Mouse (Mus musculus): ENCODE results near the gene Adcy1. TPM values are rescaled to one million over a fixed set of nuclear protein-coding genes. Genes with fewer than 3 reads are reported as not detected.

Gene Adcy1
- polyA plus RNA-seq, 1 experiment from 2014 or later, result 1.2 TPM

- Histone ChIP-seq H3K36me3 (ENCODE audit: control insufficient read depth, insufficient read depth, low read length) (no peaks in the 10 kb centered on the region), H3K4me2 (ENCODE audit: low read length) (peak overlapping the region; percentile 81), H3K4me3 (ENCODE audit: control insufficient read depth in 1 of 2, insufficient read depth in 1 of 2, low read depth in 1 of 2, low read length in 2 of 2) (peak overlapping the region in 1 of 2 experiments; percentile 51; a peak in 2 of 4 replicates), H3K9me3 (ENCODE audit: control insufficient read depth, low read length) (no peaks in the 10 kb centered on the region), H3K9ac (ENCODE audit: low read length) (peak overlapping the region; percentile 56; the same call in 1 of the 2 replicates), H3K27ac (replicated peaks in 1 of 2; ENCODE audit: control insufficient read depth in 1 of 2, insufficient read depth in 1 of 2, low read depth in 2 of 2, low read length in 2 of 2) (no peak overlapping the region), H3K27me3 (ENCODE audit: control insufficient read depth, insufficient read depth, low read length) (peaks cover 92% of the 10 kb centered on the region), H3K4me1 (ENCODE audit: control insufficient read depth in 2 of 2, insufficient read depth in 2 of 2, low read length in 2 of 2) (peaks cover 7 to 16% of the 10 kb centered on the region in 2 experiments; a peak in 3 of 4 replicates)
- 8% methylated on average over 10 of the region's 10 CpGs for WGBS
- ATAC-seq (ENCODE audit: insufficient number of reproducible peaks, insufficient read depth, low FRiP score, low read depth), result no peak
Measured at GRCm38 (mm10) chr11:7062566-7062965, 723 bp upstream of the Adcy1 start.

- Histone ChIP-seq H3K36me3 (ENCODE audit: control insufficient read depth, insufficient read depth, low read length) (no peaks in the 10 kb centered on the region), H3K9ac (ENCODE audit: low read length) (peak overlapping the region; percentile 66), H3K9me3 (ENCODE audit: control insufficient read depth, low read length) (no peaks in the 10 kb centered on the region), H3K27ac (replicated peaks in 1 of 2; ENCODE audit: control insufficient read depth in 1 of 2, insufficient read depth in 1 of 2, low read depth in 2 of 2, low read length in 2 of 2) (no peak overlapping the region), H3K4me2 (ENCODE audit: low read length) (peak overlapping the region; percentile 81), H3K27me3 (ENCODE audit: control insufficient read depth, insufficient read depth, low read length) (peaks cover 88% of the 10 kb centered on the region), H3K4me1 (ENCODE audit: control insufficient read depth in 2 of 2, insufficient read depth in 2 of 2, low read length in 2 of 2) (peaks cover 7 to 16% of the 10 kb centered on the region in 2 experiments; a peak in 3 of 4 replicates), H3K4me3 (ENCODE audit: control insufficient read depth in 1 of 2, insufficient read depth in 1 of 2, low read depth in 1 of 2, low read length in 2 of 2) (peak overlapping the region; percentile 48 to 58)
- whole genome bisulfite sequencing, result 1% methylated on average over 48 of the region's 53 CpGs
- peak; percentile 17; the same call in 1 of the 2 replicates for ATAC-seq (ENCODE audit: insufficient number of reproducible peaks, insufficient read depth, low FRiP score, low read depth)
Measured at GRCm38 (mm10) chr11:7063681-7064267, 485 bp downstream of the Adcy1 start.

- Histone ChIP-seq H3K4me3 (ENCODE audit: control insufficient read depth in 1 of 2, insufficient read depth in 1 of 2, low read depth in 1 of 2, low read length in 2 of 2) (peak overlapping the region; percentile 48 to 58), H3K9me3 (ENCODE audit: control insufficient read depth, low read length) (no peaks in the 10 kb centered on the region), H3K27ac (replicated peaks in 1 of 2; ENCODE audit: control insufficient read depth in 1 of 2, insufficient read depth in 1 of 2, low read depth in 2 of 2, low read length in 2 of 2) (no peak overlapping the region), H3K36me3 (ENCODE audit: control insufficient read depth, insufficient read depth, low read length) (no peaks in the 10 kb centered on the region), H3K4me1 (ENCODE audit: control insufficient read depth in 2 of 2, insufficient read depth in 2 of 2, low read length in 2 of 2) (peaks cover 7 to 16% of the 10 kb centered on the region in 2 experiments; a peak in 3 of 4 replicates), H3K9ac (ENCODE audit: low read length) (peak overlapping the region; percentile 66; the same call in 1 of the 2 replicates), H3K4me2 (ENCODE audit: low read length) (peak overlapping the region; percentile 81), H3K27me3 (ENCODE audit: control insufficient read depth, insufficient read depth, low read length) (peaks cover 83% of the 10 kb centered on the region)
- ATAC-seq (ENCODE audit: insufficient number of reproducible peaks, insufficient read depth, low FRiP score, low read depth), result no peak
- 5% methylated on average over 26 of the region's 26 CpGs for WGBS
Measured at GRCm38 (mm10) chr11:7064484-7065185, 1.3 kb downstream of the Adcy1 start.

- Histone ChIP-seq H3K27me3 (ENCODE audit: control insufficient read depth, insufficient read depth, low read length) (peaks cover 79% of the 10 kb centered on the region), H3K9ac (ENCODE audit: low read length) (no peak overlapping the region), H3K4me1 (ENCODE audit: control insufficient read depth in 2 of 2, insufficient read depth in 2 of 2, low read length in 2 of 2) (peaks cover 7 to 16% of the 10 kb centered on the region in 2 experiments; a peak in 3 of 4 replicates), H3K4me2 (ENCODE audit: low read length) (no peak overlapping the region), H3K36me3 (ENCODE audit: control insufficient read depth, insufficient read depth, low read length) (no peaks in the 10 kb centered on the region), H3K27ac (replicated peaks in 1 of 2; ENCODE audit: control insufficient read depth in 1 of 2, insufficient read depth in 1 of 2, low read depth in 2 of 2, low read length in 2 of 2) (no peak overlapping the region), H3K9me3 (ENCODE audit: control insufficient read depth, low read length) (no peaks in the 10 kb centered on the region), H3K4me3 (ENCODE audit: control insufficient read depth in 1 of 2, insufficient read depth in 1 of 2, low read depth in 1 of 2, low read length in 2 of 2) (no peak overlapping the region)
- no peak for ATAC-seq (ENCODE audit: insufficient number of reproducible peaks, insufficient read depth, low FRiP score, low read depth)
- 35% methylated on average over 3 of the region's 4 CpGs for WGBS
Measured at GRCm38 (mm10) chr11:7065388-7065787, 2.1 kb downstream of the Adcy1 start.

- peaks cover 7 to 16% of the 10 kb centered on the region in 2 experiments; a peak in 3 of 4 replicates for H3K4me1 ChIP-seq (ENCODE audit: control insufficient read depth in 2 of 2, insufficient read depth in 2 of 2, low read length in 2 of 2)
- no peaks in the 10 kb centered on the region for H3K36me3 ChIP-seq (ENCODE audit: control insufficient read depth, insufficient read depth, low read length)
- no peak overlapping the region for H3K4me2 ChIP-seq (ENCODE audit: low read length)
- no peak overlapping the region for H3K9ac ChIP-seq (ENCODE audit: low read length)
- H3K4me3 ChIP-seq (ENCODE audit: control insufficient read depth in 1 of 2, insufficient read depth in 1 of 2, low read depth in 1 of 2, low read length in 2 of 2), result no peak overlapping the region
- H3K27me3 ChIP-seq (ENCODE audit: control insufficient read depth, insufficient read depth, low read length), result peaks cover 74% of the 10 kb centered on the region
- no peak for ATAC-seq (ENCODE audit: insufficient number of reproducible peaks, insufficient read depth, low FRiP score, low read depth)
- H3K9me3 ChIP-seq (ENCODE audit: control insufficient read depth, low read length), result no peaks in the 10 kb centered on the region
- no peak overlapping the region for H3K27ac ChIP-seq (replicated peaks in 1 of 2; ENCODE audit: control insufficient read depth in 1 of 2, insufficient read depth in 1 of 2, low read depth in 2 of 2, low read length in 2 of 2)
- 54% methylated on average over 5 of the region's 5 CpGs for WGBS
Measured at GRCm38 (mm10) chr11:7065876-7066275, 2.6 kb downstream of the Adcy1 start.

GRCm38 (mm10) chr11:7067263-7067662 is 4.0 kb downstream of the Adcy1 start:
- H3K27ac ChIP-seq (replicated peaks in 1 of 2; ENCODE audit: control insufficient read depth in 1 of 2, insufficient read depth in 1 of 2, low read depth in 2 of 2, low read length in 2 of 2), result no peak overlapping the region
- WGBS, result 77% methylated on average over 4 of the region's 4 CpGs
- peaks cover 7 to 18% of the 10 kb centered on the region in 2 experiments; a peak in 3 of 4 replicates for H3K4me1 ChIP-seq (ENCODE audit: control insufficient read depth in 2 of 2, insufficient read depth in 2 of 2, low read length in 2 of 2)
- ATAC-seq (ENCODE audit: insufficient number of reproducible peaks, insufficient read depth, low FRiP score, low read depth), result no peak
- H3K4me2 ChIP-seq (ENCODE audit: low read length), result no peak overlapping the region
- H3K36me3 ChIP-seq (ENCODE audit: control insufficient read depth, insufficient read depth, low read length), result no peaks in the 10 kb centered on the region
- H3K4me3 ChIP-seq (ENCODE audit: control insufficient read depth in 1 of 2, insufficient read depth in 1 of 2, low read depth in 1 of 2, low read length in 2 of 2), result no peak overlapping the region
- no peaks in the 10 kb centered on the region for H3K9me3 ChIP-seq (ENCODE audit: control insufficient read depth, low read length)
- no peak overlapping the region for H3K9ac ChIP-seq (ENCODE audit: low read length)
- H3K27me3 ChIP-seq (ENCODE audit: control insufficient read depth, insufficient read depth, low read length), result peaks cover 61% of the 10 kb centered on the region

- no peak for ATAC-seq (ENCODE audit: insufficient number of reproducible peaks, insufficient read depth, low FRiP score, low read depth)
- peaks cover 51% of the 10 kb centered on the region for H3K27me3 ChIP-seq (ENCODE audit: control insufficient read depth, insufficient read depth, low read length)
- WGBS, result 79% methylated on average over 12 of the region's 12 CpGs
Measured at GRCm38 (mm10) chr11:7068479-7069235, 5.4 kb downstream of the Adcy1 start.

More at GRCm38 (mm10) chr11:7068479-7069235, 5.4 kb downstream of the Adcy1 start:
- Histone ChIP-seq H3K4me1 (ENCODE audit: control insufficient read depth in 2 of 2, insufficient read depth in 2 of 2, low read length in 2 of 2) (peaks cover 7 to 14% of the 10 kb centered on the region in 2 experiments; a peak in 3 of 4 replicates), H3K4me3 (ENCODE audit: control insufficient read depth in 1 of 2, insufficient read depth in 1 of 2, low read depth in 1 of 2, low read length in 2 of 2) (no peak overlapping the region), H3K36me3 (ENCODE audit: control insufficient read depth, insufficient read depth, low read length) (no peaks in the 10 kb centered on the region), H3K4me2 (ENCODE audit: low read length) (no peak overlapping the region), H3K9ac (ENCODE audit: low read length) (no peak overlapping the region), H3K27ac (replicated peaks in 1 of 2; ENCODE audit: control insufficient read depth in 1 of 2, insufficient read depth in 1 of 2, low read depth in 2 of 2, low read length in 2 of 2) (no peak overlapping the region), H3K9me3 (ENCODE audit: control insufficient read depth, low read length) (no peaks in the 10 kb centered on the region)

All from heart, embryonic 14.5 days (tissue).